Mouse (Mus musculus) heart, postnatal 0 days (tissue): ENCODE data around the gene Utp3.

Experiments used
- CTCF ChIP-seq: IDR thresholded peaks from 2 replicates; pipeline ENCODE4 v1.5.1; 2016; ENCODE audit warnings: antibody characterized with exemption, control low read depth, low read depth
- EP300 ChIP-seq: IDR thresholded peaks from 2 replicates; pipeline ENCODE4 v1.6.1; 2016; ENCODE audit warnings: antibody characterized with exemption, low read depth

DNA sequence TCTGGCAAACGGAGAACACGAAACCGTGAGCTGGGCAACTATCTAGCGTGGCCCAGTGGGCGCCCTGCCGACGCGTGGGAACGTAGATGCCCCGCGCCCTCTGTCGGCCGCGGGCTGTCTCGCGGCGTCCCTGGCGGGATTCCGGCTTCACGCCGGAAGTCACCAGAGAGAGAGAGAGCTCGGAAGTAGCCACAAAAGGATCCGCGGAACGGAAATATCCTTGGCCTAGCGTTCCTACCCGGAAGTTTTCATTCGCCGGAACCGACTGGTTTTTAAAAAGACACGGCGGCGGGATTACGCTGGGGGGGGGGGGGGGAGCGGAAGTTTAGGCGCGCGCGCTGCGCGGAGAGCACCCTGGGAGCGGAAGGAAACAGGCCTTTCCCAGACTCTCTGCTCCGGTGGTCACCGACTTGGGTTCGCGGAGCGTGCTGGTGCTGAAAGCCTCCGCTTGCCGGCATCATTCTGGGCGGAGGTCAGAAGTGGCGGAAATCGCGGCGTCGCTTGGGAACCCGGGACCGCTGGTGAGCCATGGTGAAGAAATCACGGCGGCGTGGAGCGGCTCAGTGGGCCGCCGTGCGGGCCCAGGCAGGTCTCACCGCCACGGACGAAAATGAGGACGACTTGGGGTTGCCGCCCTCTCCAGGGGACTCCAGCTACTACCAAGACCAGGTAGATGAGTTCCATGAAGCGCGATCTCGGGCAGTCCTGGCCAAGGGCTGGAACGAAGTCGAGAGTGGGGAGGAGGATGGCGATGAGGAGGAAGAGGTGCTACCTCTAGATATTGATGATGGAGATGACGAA is at the start of gene Utp3:
- TF ChIP-seq CTCF (peak; percentile 83), EP300 (peak; percentile 90)
